Mouse (Mus musculus): ENCODE data around the gene A830005F24Rik.

- TF ChIP-seq ZC3H11A (IDR thresholded peaks at IDR 0.05; ENCODE audit: borderline replicate concordance, low read depth, low read length) = no peak
- TF ChIP-seq ZNF384 (IDR thresholded peaks at IDR 0.05; ENCODE audit: low read depth, low read length) = no peak
- TF ChIP-seq CHD2 (IDR thresholded peaks at IDR 0.05; ENCODE audit: low read depth, low read length) = no peak
- TF ChIP-seq MAFK (IDR thresholded peaks at IDR 0.05; ENCODE audit: insufficient read depth, low read depth, low read length) = no peak
- TF ChIP-seq HCFC1 (IDR thresholded peaks at IDR 0.05; ENCODE audit: borderline replicate concordance, insufficient read depth, low read length) = no peak
Observed at GRCm38 (mm10) chr13:48502422-48502821, 10.9 kb upstream of the A830005F24Rik start.
